Comparison of ENCODE assay signal across 8 mouse cellular contexts in genomic region chr2:26458402-26459124, GRCm38 (mm10). TPM values are rescaled to one million over a fixed set of nuclear protein-coding genes. Genes with fewer than 3 reads are reported as not detected.
DNase-seq lines count a peak whose midpoint lies in the region; ATAC-seq and TF ChIP-seq lines count a peak whose summit lies in the region.

No protein-coding gene starts in this region.

- H3K36me3 ChIP-seq in ES-E14 (ENCODE audit: control insufficient read depth, insufficient read depth, low read length, poor library complexity, severe bottlenecking): peaks cover 33% of the 10 kb centered on the region
- H3K36me3 ChIP-seq in heart, embryonic 16.5 days (ENCODE audit: control insufficient read depth, insufficient read depth): peaks cover 26% of the 10 kb centered on the region
- H3K36me3 ChIP-seq in limb, embryonic 13.5 days: peaks cover 47% of the 10 kb centered on the region
- peaks cover 22% of the 10 kb centered on the region for H3K36me3 ChIP-seq in neural tube, embryonic 15.5 days

- no peaks in the 10 kb centered on the region for H3K27me3 ChIP-seq in heart, embryonic 16.5 days (ENCODE audit: control insufficient read depth, insufficient read depth, low read length)
- H3K27me3 ChIP-seq in limb, embryonic 13.5 days: no peaks in the 10 kb centered on the region
- no peaks in the 10 kb centered on the region for H3K27me3 ChIP-seq in neural tube, embryonic 15.5 days (replicated peaks)

- peak; percentile 22 to 39 for DNase-seq in adrenal gland, postnatal 36 days
- DNase-seq in adrenal gland, postnatal 25 days: no peak
- peak; percentile 82 for DNase-seq in ES-E14 (ENCODE audit: low read depth, low spot score)
- DNase-seq in left cerebral cortex, adult 11 months (ENCODE audit: low spot score): no peak
- no peak for DNase-seq in right cerebral cortex, postnatal 14 days

- 37% methylated on average over 7 of the region's 7 CpGs for WGBS in heart, embryonic 16.5 days
- 32% methylated on average over 7 of the region's 7 CpGs for WGBS in limb, embryonic 13.5 days
- WGBS in neural tube, embryonic 15.5 days: 49% methylated on average over 7 of the region's 7 CpGs

- no peaks in the 10 kb centered on the region for H3K9me3 ChIP-seq in ES-E14 (ENCODE audit: control insufficient read depth, insufficient read depth, low read depth, low read length)
- H3K9me3 ChIP-seq in heart, embryonic 16.5 days (replicated peaks; ENCODE audit: control insufficient read depth, low read length): no peaks in the 10 kb centered on the region
- no peaks in the 10 kb centered on the region for H3K9me3 ChIP-seq in limb, embryonic 13.5 days
- H3K9me3 ChIP-seq in neural tube, embryonic 15.5 days (replicated peaks): no peaks in the 10 kb centered on the region

- H3K9ac ChIP-seq in ES-E14 (ENCODE audit: insufficient read depth, low read depth, low read length, poor library complexity, severe bottlenecking): peak overlapping the region; percentile 35
- no peak overlapping the region for H3K9ac ChIP-seq in heart, embryonic 16.5 days (ENCODE audit: low read length)
- no peak overlapping the region for H3K9ac ChIP-seq in limb, embryonic 13.5 days
- no peak overlapping the region for H3K9ac ChIP-seq in neural tube, embryonic 15.5 days (replicated peaks)

- H3K4me3 ChIP-seq in ES-E14 (ENCODE audit: insufficient read depth in 1 of 2, low read depth in 1 of 2, low read length in 2 of 2, poor library complexity in 1 of 2, severe bottlenecking in 1 of 2): peak overlapping the region; percentile 8 to 21; a peak in 2 of 4 replicates
- no peak overlapping the region for H3K4me3 ChIP-seq in heart, embryonic 16.5 days (ENCODE audit: low read length)
- H3K4me3 ChIP-seq in limb, embryonic 13.5 days: no peak overlapping the region
- no peak overlapping the region for H3K4me3 ChIP-seq in neural tube, embryonic 15.5 days (replicated peaks)

- H3K4me1 ChIP-seq in ES-E14 (ENCODE audit: control insufficient read depth in 2 of 2, insufficient read depth in 2 of 2, low read length in 2 of 2, poor library complexity in 1 of 2): peaks cover 18 to 41% of the 10 kb centered on the region in 2 experiments
- H3K4me1 ChIP-seq in heart, embryonic 16.5 days (ENCODE audit: control insufficient read depth, insufficient read depth, low read length): peaks cover 7% of the 10 kb centered on the region; the same call in 1 of the 2 replicates
- H3K4me1 ChIP-seq in limb, embryonic 13.5 days: peaks cover 20% of the 10 kb centered on the region
- H3K4me1 ChIP-seq in neural tube, embryonic 15.5 days: peaks cover 8% of the 10 kb centered on the region; the same call in 1 of the 2 replicates

- H3K4me2 ChIP-seq in heart, embryonic 16.5 days (ENCODE audit: low read depth, low read length): no peak overlapping the region
- no peak overlapping the region for H3K4me2 ChIP-seq in limb, embryonic 13.5 days (replicated peaks)
- no peak overlapping the region for H3K4me2 ChIP-seq in neural tube, embryonic 15.5 days

- peak overlapping the region; percentile 94 for H3K27ac ChIP-seq in ES-E14 (ENCODE audit: insufficient read depth, low read depth, low read length, poor library complexity, severe bottlenecking)
- peak overlapping the region; percentile 24; the same call in 1 of the 2 replicates for H3K27ac ChIP-seq in heart, embryonic 16.5 days (ENCODE audit: low read length)
- H3K27ac ChIP-seq in limb, embryonic 13.5 days: peak overlapping the region; percentile 76
- H3K27ac ChIP-seq in neural tube, embryonic 15.5 days (replicated peaks): 0 out of 2 replicates have a peak overlapping the region, but pooled peaks have one; percentile 19

- in situ Hi-C loops in ES-E14 (cut with MboI; ENCODE audit: low sequenced_read_pairs in 2 of 2, unreplicated experiment in 2 of 2): loop anchor here in 1 of 2 experiments (10.0 kb wide), 1 partner anchor 106 kb away; no protein-coding TSS in a partner anchor

- ATAC-seq in heart, embryonic 16.5 days (replicated peaks; ENCODE audit: extremely low read depth, insufficient read depth, low FRiP score): peak; percentile 24
- ATAC-seq in limb, embryonic 13.5 days (ENCODE audit: low FRiP score, low read depth): peak; percentile 61; the same call in 1 of the 2 replicates
- ATAC-seq in neural tube, embryonic 15.5 days (ENCODE audit: low FRiP score): 0 out of 2 replicates have a peak, but pooled peaks have one; percentile 21

TF ChIP-seq in ES-E14, 5 proteins besides CTCF, POLR2A, EP300 and RAD21:
- peak; percentile 26; the same call in 1 of the 2 replicates for TF ChIP-seq HCFC1 (IDR thresholded peaks at IDR 0.05; ENCODE audit: borderline replicate concordance, insufficient read depth, low read length)
- no peak for TF ChIP-seq ZC3H11A (IDR thresholded peaks at IDR 0.05; ENCODE audit: borderline replicate concordance, low read depth, low read length)
- TF ChIP-seq CHD2 (IDR thresholded peaks at IDR 0.05; ENCODE audit: low read depth, low read length): peak; percentile 81

RNA-seq across cellular contexts. Expression of gene Sec16a, which starts 13.5 kb away (rescaled TPM):
- total RNA-seq in adrenal gland, postnatal 36 days (2021): 10 to 100 TPM; 63.2 to 63.3 TPM
- total RNA-seq in adrenal gland, postnatal 25 days (2021): 62.7 and 63.4 TPM in 2 replicates
- total RNA-seq in ES-E14 (2012; rRNA removed): 47.3 and 62.5 TPM in 2 replicates
- 14.5 and 14.8 TPM in 2 replicates for polyA plus RNA-seq in heart, embryonic 16.5 days (2015; fragmentation: Nextera tagmentation; extraction: Ambion mirVana)
- polyA plus RNA-seq in limb, embryonic 13.5 days (2015; fragmentation: Nextera tagmentation; extraction: Ambion mirVana): 24.9 and 28.1 TPM in 2 replicates
- polyA plus RNA-seq in neural tube, embryonic 15.5 days (2015; fragmentation: Nextera tagmentation; extraction: Ambion mirVana): 16.7 and 17.2 TPM in 2 replicates

RNA-seq across cellular contexts. Expression of gene Inpp5e, which starts 49.6 kb away (rescaled TPM):
- total RNA-seq in adrenal gland, postnatal 36 days (2021): 10 to 100 TPM; 13.2 to 19.8 TPM
- 22.6 and 25.9 TPM in 2 replicates for total RNA-seq in adrenal gland, postnatal 25 days (2021)
- total RNA-seq in ES-E14 (2012; rRNA removed): 10.4 and 13.6 TPM in 2 replicates
- 15.0 and 15.3 TPM in 2 replicates for polyA plus RNA-seq in heart, embryonic 16.5 days (2015; fragmentation: Nextera tagmentation; extraction: Ambion mirVana)
- 25.7 and 26.7 TPM in 2 replicates for polyA plus RNA-seq in limb, embryonic 13.5 days (2015; fragmentation: Nextera tagmentation; extraction: Ambion mirVana)
- polyA plus RNA-seq in neural tube, embryonic 15.5 days (2015; fragmentation: Nextera tagmentation; extraction: Ambion mirVana): 23.4 and 23.9 TPM in 2 replicates

RNA-seq across cellular contexts. Expression of gene Notch1, which starts 57.9 kb away (rescaled TPM):
- total RNA-seq in adrenal gland, postnatal 36 days (2021): 10 to 100 TPM; 17.5 to 25.5 TPM
- 17.7 and 24.8 TPM in 2 replicates for total RNA-seq in adrenal gland, postnatal 25 days (2021)
- total RNA-seq in ES-E14 (2012; rRNA removed): 34.9 and 77.8 TPM in 2 replicates
- polyA plus RNA-seq in heart, embryonic 16.5 days (2015; fragmentation: Nextera tagmentation; extraction: Ambion mirVana): 17.9 and 21.8 TPM in 2 replicates
- polyA plus RNA-seq in limb, embryonic 13.5 days (2015; fragmentation: Nextera tagmentation; extraction: Ambion mirVana): 13.7 and 15.5 TPM in 2 replicates
- polyA plus RNA-seq in neural tube, embryonic 15.5 days (2015; fragmentation: Nextera tagmentation; extraction: Ambion mirVana): 11.7 and 22.6 TPM in 2 replicates

Comparison
In these comparisons a context has a peak if more than half of its experiments do, and no peak if none do; other contexts are left out.
1. DNase-seq: peak in adrenal gland, postnatal 36 days (2 of 2) and ES-E14 (single experiment); none in adrenal gland, postnatal 25 days (single experiment), left cerebral cortex, adult 11 months (single experiment) and right cerebral cortex, postnatal 14 days (single experiment).
2. H3K27ac ChIP-seq: peak in every context shown above with its lines; median percentile 94 in ES-E14; 76 in limb, embryonic 13.5 days; 24 in heart, embryonic 16.5 days; 19 in neural tube, embryonic 15.5 days.
3. H3K4me3 ChIP-seq: peak in ES-E14 (2 of 2); none in heart, embryonic 16.5 days (single experiment), limb, embryonic 13.5 days (single experiment) and neural tube, embryonic 15.5 days (single experiment).
4. Peak in every context shown above with its lines, with median percentiles within 50 percentile points of each other: ATAC-seq.